Mouse (Mus musculus) forebrain, embryonic 16.5 days (tissue): Measurements from ENCODE around the gene Zkscan6. TPM values are rescaled to one million over a fixed set of nuclear protein-coding genes. Genes with fewer than 3 reads are reported as not detected.

ENCODE experiments used
- ATAC-seq: fragments of 200-750 bp; cut with Nextera tagmentation; 2 replicates; pipeline ENCODE4 v1.8.0; 2017; ENCODE audit warnings: mild to moderate bottlenecking, moderate library complexity
- H3K27ac ChIP-seq: fragments of 300-500 bp; sonication (generic); 2 replicates; pipeline ENCODE4 v1.5.1; 2014; ENCODE audit warnings: low read length, control low read depth
- H3K27me3 ChIP-seq: fragments of 300-500 bp; sonication (generic); replicated peaks from 2 replicates; pipeline ENCODE4 v1.6.1; 2014; ENCODE audit warnings: low read length; ENCODE audit not compliant: control insufficient read depth, insufficient read depth
- H3K36me3 ChIP-seq: fragments of 300-500 bp; sonication (generic); 2 replicates; pipeline ENCODE4 v1.6.1; 2014; ENCODE audit not compliant: control insufficient read depth, insufficient read depth
- H3K4me1 ChIP-seq: fragments of 300-500 bp; sonication (generic); replicated peaks from 2 replicates; pipeline ENCODE4 v1.6.1; 2014; ENCODE audit warnings: low read length; ENCODE audit not compliant: control insufficient read depth, insufficient read depth
- H3K4me2 ChIP-seq: fragments of 300-500 bp; sonication (generic); 2 replicates; pipeline ENCODE4 v1.6.1; 2014; ENCODE audit warnings: mild to moderate bottlenecking, low read length, control low read depth
- H3K4me3 ChIP-seq: fragments of 300-500 bp; sonication (generic); replicated peaks from 2 replicates; pipeline ENCODE4 v1.5.1; 2014; ENCODE audit warnings: mild to moderate bottlenecking, low read length, control low read depth
- H3K9ac ChIP-seq: fragments of 300-500 bp; sonication (generic); replicated peaks from 2 replicates; pipeline ENCODE4 v1.6.1; 2014; ENCODE audit warnings: low read depth, low read length, control low read depth
- H3K9me3 ChIP-seq: fragments of 300-500 bp; sonication (generic); 2 replicates; pipeline ENCODE4 v1.6.1; 2016; ENCODE audit warnings: low read length; ENCODE audit not compliant: control insufficient read depth
- WGBS: fragments of 180-500 bp; shearing (Covaris S2); extraction: QIAGEN DNeasy Blood & Tissue Kit; methylation state at CpG from one replicate; pipeline ENCODE4 v1.1.7; 2014; 5-methylcytosine and 5-hydroxymethylcytosine counted together
- polyA plus RNA-seq: library from polyadenylated mRNA; unstranded; fragments of >200 nt; fragmentation: Nextera tagmentation; extraction: Ambion mirVana; gene quantifications from 2 replicates; pipeline ENCODE4 v1.2.1, GENCODE M21; 2015

Zkscan6 gene
- polyA plus RNA-seq, 1 experiment from 2014 or later = 26.3 TPM

DNA sequence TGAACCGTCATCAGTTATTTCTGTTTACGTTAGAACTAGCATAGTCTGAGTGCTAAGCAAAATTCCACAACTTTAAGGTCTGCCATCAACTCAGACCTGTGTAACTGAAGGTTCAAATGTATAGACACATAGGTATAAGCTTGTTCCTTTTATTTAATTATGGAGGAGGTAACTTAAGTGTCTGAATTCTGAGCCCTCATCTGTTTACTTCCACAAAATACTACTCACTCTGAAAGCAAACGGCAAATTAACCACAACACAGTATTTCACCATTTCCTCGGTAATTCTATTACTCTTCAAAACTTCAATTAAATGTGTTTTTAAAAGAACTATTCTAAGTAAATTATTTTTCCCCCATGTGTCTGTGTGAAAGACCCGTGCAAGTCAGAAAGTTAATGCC, 29.2 kb upstream of the Zkscan6 start:
- no peak overlapping the region for H3K27ac ChIP-seq
- H3K36me3 ChIP-seq = no peaks in the 10 kb centered on the region
- no peaks in the 10 kb centered on the region for H3K9me3 ChIP-seq
- H3K4me2 ChIP-seq = no peak overlapping the region
- H3K9ac ChIP-seq = no peak overlapping the region
- ATAC-seq = no peak
- H3K4me3 ChIP-seq = no peak overlapping the region
- H3K4me1 ChIP-seq = no peaks in the 10 kb centered on the region
- WGBS = 80% methylated on average over 5 of the region's 5 CpGs
- no peaks in the 10 kb centered on the region for H3K27me3 ChIP-seq

- Histone ChIP-seq H3K27ac (no peak overlapping the region), H3K27me3 (no peaks in the 10 kb centered on the region), H3K36me3 (no peaks in the 10 kb centered on the region), H3K4me3 (no peak overlapping the region), H3K9me3 (no peaks in the 10 kb centered on the region), H3K4me1 (no peaks in the 10 kb centered on the region), H3K4me2 (no peak overlapping the region), H3K9ac (no peak overlapping the region)
- no peak for ATAC-seq
- WGBS = 69% methylated on average over 1 of the region's 1 CpGs
Measured at GRCm38 (mm10) chr11:65779066-65779465, 27.9 kb upstream of the Zkscan6 start.

GRCm38 (mm10) chr11:65779578-65779977, 27.4 kb upstream of the Zkscan6 start:
- Histone ChIP-seq H3K4me1 (no peaks in the 10 kb centered on the region), H3K9me3 (no peaks in the 10 kb centered on the region), H3K9ac (no peak overlapping the region), H3K27me3 (no peaks in the 10 kb centered on the region), H3K27ac (no peak overlapping the region), H3K36me3 (no peaks in the 10 kb centered on the region), H3K4me2 (no peak overlapping the region), H3K4me3 (no peak overlapping the region)
- 96% methylated on average over 1 of the region's 1 CpGs for WGBS
- no peak for ATAC-seq

- no peaks in the 10 kb centered on the region for H3K36me3 ChIP-seq
- no peak for ATAC-seq
- 92% methylated on average over 3 of the region's 3 CpGs for WGBS
- no peak overlapping the region for H3K4me2 ChIP-seq
- no peaks in the 10 kb centered on the region for H3K9me3 ChIP-seq
- H3K9ac ChIP-seq = no peak overlapping the region
- H3K4me3 ChIP-seq = no peak overlapping the region
- peaks cover 7% of the 10 kb centered on the region for H3K4me1 ChIP-seq
- no peak overlapping the region for H3K27ac ChIP-seq
- no peaks in the 10 kb centered on the region for H3K27me3 ChIP-seq
Measured at GRCm38 (mm10) chr11:65781596-65781995, 25.4 kb upstream of the Zkscan6 start.

GRCm38 (mm10) chr11:65786160-65786559, 20.8 kb upstream of the Zkscan6 start:
- no peaks in the 10 kb centered on the region for H3K9me3 ChIP-seq
- no peak overlapping the region for H3K9ac ChIP-seq
- H3K4me2 ChIP-seq = peak overlapping the region; percentile 15
- no peaks in the 10 kb centered on the region for H3K36me3 ChIP-seq
- peaks cover 15% of the 10 kb centered on the region for H3K4me1 ChIP-seq
- H3K27ac ChIP-seq = no peak overlapping the region
- 97% methylated on average over 2 of the region's 2 CpGs for WGBS
- ATAC-seq = no peak
- H3K27me3 ChIP-seq = no peaks in the 10 kb centered on the region
- no peak overlapping the region for H3K4me3 ChIP-seq

DNA sequence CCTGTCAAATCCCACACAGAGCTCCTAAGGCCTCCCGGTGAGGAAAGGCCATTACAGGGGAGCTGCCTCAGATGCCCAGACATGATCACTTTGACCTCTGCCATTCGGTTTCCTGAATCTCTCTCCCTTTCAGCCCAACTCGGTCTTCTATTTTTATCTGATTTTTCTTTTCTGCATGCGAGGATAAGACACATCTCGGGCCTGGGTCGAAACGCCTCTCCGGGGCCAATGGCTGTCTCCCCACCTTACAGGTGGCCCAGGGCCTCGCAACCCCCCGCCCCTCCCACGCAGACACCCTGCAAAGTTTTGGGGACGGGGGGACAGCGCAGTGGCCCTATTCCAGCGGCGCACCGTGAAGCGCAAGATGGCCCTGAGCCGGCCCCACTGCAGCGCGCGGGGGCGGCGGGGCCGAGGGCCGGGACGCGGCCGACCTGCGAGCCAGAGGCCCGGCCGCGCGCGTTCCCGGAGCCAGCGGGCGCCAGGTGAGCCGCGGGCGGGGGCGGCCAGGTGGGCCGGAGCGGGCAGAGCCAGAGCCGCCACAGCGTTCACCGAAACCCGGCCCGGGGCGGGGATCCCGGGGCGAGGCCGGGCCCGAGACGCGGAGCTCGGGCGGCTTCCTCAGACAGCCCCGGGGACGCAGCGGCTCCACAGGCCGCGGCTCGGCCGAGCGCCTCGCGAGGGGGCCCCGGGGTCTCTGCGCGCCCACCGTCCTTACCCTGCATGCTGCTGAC, 19.4 kb upstream of the Zkscan6 start:
- Histone ChIP-seq H3K36me3 (no peaks in the 10 kb centered on the region), H3K4me1 (peaks cover 15% of the 10 kb centered on the region), H3K4me2 (peak overlapping the region; percentile 92), H3K4me3 (peak overlapping the region; percentile 93), H3K27ac (peak overlapping the region; percentile 87), H3K27me3 (no peaks in the 10 kb centered on the region), H3K9ac (peak overlapping the region; percentile 98), H3K9me3 (no peaks in the 10 kb centered on the region)
- WGBS = 1% methylated on average over 63 of the region's 71 CpGs
- ATAC-seq = peak; percentile 89

- Histone ChIP-seq H3K4me3 (peak within 1 kb of the TSS; percentile 93), H3K9me3 (no peaks in the 10 kb centered on the region), H3K9ac (peak within 1 kb of the TSS; percentile 98), H3K27me3 (no peaks in the 10 kb centered on the region), H3K4me1 (peaks cover 15% of the 10 kb centered on the region), H3K4me2 (peak within 1 kb of the TSS; percentile 92), H3K27ac (peak within 1 kb of the TSS; percentile 87), H3K36me3 (no peaks in the 10 kb centered on the region)
- 0% methylated on average over 36 of the region's 36 CpGs for WGBS
- peak; percentile 100 for ATAC-seq
Measured at GRCm38 (mm10) chr11:65788154-65788553, 18.8 kb upstream of the Zkscan6 start, which contains the start of gene Map2k4. Gene Map2k4, minus strand, starts transcription at chr11:65788297.

GRCm38 (mm10) chr11:65794428-65795219, 12.4 kb upstream of the Zkscan6 start:
- H3K4me2 ChIP-seq = no peak overlapping the region
- H3K27me3 ChIP-seq = no peaks in the 10 kb centered on the region
- H3K4me3 ChIP-seq = no peak overlapping the region
- no peaks in the 10 kb centered on the region for H3K36me3 ChIP-seq
- H3K27ac ChIP-seq = no peak overlapping the region
- H3K4me1 ChIP-seq = no peaks in the 10 kb centered on the region
- no peak for ATAC-seq
- H3K9ac ChIP-seq = no peak overlapping the region
- no peaks in the 10 kb centered on the region for H3K9me3 ChIP-seq
- WGBS = 86% methylated on average over 10 of the region's 10 CpGs

- Histone ChIP-seq H3K9ac (no peak overlapping the region), H3K27ac (no peak overlapping the region), H3K9me3 (no peaks in the 10 kb centered on the region), H3K4me2 (no peak overlapping the region), H3K36me3 (no peaks in the 10 kb centered on the region), H3K4me3 (no peak overlapping the region), H3K27me3 (no peaks in the 10 kb centered on the region), H3K4me1 (no peaks in the 10 kb centered on the region)
- no peak for ATAC-seq
- 83% methylated on average over 1 of the region's 1 CpGs for WGBS
Measured at GRCm38 (mm10) chr11:65795896-65796295, 11.1 kb upstream of the Zkscan6 start.
